Mouse (Mus musculus) naive thymus-derived CD4-positive, alpha-beta T cell, adult 2 months (primary cell): ENCODE measurements at regions not wholly inside any gene's neighbourhood (a gene's known extent, or its start where the extent isn't known, plus 50 kb on each side); places are given as distances from the start of the nearest gene placed in this dataset.

Experiments used
- DNase-seq: peaks from one replicate; pipeline ENCODE4 v3.0.0-alpha.2; 2011; ENCODE audit warnings: low read depth

DNA sequence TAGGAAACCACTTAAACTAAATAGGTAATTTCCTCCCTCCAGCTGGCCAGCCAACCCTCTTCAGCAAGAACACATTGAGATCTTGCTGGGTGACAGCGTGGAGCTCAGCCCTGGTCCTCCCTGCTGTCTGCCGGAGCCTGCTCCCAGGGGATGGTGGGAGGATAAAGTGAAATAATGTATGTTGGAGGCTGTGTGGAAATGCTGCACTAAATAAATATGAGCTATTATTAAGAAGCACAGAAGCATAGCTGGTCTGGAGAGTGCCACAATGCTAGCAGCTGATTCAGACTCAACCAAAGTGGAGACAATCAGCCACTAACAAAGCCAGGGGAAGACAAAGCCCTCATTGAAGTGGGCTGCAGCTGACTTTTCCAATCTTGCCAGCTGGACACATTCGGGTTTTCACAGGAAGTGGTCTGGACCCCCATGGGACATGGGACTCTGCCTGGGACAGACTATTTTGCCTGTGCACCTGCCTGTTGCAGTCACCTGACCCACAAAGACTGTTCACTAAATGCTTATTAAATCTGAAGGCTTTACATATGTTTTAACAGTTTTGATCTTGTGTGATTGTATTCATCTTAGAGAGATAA, 248.3 kb downstream of the Emp1 start:
- no peak for DNase-seq

DNA sequence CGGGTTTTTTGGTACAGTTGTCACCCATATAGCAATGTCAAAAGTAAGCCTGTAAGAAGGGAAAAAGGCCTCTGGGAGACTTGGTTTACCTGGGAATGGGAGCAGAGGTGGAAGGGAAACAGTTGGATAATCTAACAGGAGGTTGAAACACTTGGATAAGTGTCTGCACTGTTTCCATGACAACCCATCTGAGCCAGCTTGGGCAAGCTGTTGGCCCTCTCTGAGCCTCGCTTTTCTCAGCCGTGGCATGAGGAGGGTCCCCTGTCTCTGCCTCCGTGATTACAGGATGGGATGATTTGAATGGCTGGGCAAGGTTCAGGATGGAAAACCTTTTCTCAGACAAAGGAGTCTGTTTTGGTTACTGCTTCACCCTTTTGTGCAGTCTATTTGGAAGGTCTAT, 265.6 kb downstream of the Emp1 start:
- DNase-seq: no peak

DNA sequence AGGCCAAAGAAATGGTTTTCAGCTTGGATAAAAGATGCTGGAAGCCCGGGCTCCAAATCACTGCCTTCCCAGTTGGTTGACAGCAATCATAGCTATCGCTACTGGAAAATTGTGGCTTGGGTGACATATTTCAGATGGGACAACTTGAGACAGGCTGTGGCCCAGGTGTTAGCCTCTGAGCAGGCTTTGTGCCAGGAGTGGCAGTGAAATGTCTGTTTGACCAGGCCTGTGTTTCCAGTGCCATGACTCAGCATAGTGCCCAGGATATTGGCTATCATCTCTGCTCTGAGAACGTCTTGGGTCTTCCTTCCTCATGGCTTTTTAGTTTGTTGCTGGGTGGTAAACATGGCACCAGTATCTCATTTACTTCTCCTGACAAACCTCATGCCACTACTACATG, 266.9 kb downstream of the Emp1 start:
- no peak for DNase-seq

GRCm38 (mm10) chr6:135632671-135633070, 270.3 kb downstream of the Emp1 start:
- no peak for DNase-seq

- DNase-seq: no peak
Observed at GRCm38 (mm10) chr6:135636648-135637047, 274.3 kb downstream of the Emp1 start.

- DNase-seq: no peak
Observed at GRCm38 (mm10) chr6:135642711-135643110, 280.4 kb downstream of the Emp1 start.

DNA sequence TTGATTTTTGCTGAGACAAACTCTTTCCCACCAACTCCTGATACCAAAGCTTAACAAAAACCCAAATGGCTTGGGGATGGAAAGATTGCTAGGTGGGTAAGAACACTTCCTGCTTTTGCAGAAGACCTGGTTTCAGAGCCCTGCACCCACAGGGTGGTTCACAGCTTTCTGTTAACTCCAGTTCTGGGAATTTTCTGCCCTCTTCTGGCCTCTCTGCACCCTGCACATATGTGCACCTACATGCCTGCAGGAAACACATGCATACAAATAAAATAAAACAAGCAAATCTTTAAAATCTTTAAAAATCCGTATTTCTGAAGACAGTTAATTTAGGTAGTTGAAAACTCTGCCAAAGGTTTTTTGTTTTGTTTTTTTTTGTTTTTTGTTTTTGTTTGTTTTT, 283.8 kb downstream of the Emp1 start:
- no peak for DNase-seq

- no peak for DNase-seq
Observed at GRCm38 (mm10) chr6:135653002-135653401, 290.7 kb downstream of the Emp1 start.

DNA sequence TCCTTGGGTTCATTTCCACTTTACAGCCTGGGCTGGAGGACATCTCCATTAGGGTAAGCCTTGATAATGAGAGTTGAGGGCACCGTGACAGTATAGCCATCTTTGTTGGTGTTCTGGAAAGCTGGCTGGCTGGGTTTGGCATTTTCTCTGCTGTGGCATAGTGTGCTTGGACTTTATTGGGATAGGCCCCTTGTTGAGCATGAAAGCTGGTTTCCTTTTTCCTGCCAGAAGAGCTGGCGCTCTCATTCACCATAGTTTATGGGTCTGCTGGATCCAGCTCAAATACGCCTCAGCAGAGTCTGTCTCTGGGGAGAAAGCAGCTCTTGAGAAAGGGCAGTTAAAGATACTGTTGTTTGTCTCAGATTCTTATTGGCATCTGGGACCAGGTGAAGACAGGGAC, 300.0 kb downstream of the Emp1 start:
- no peak for DNase-seq

GRCm38 (mm10) chr6:135662801-135663537, 300.6 kb downstream of the Emp1 start:
- DNase-seq: no peak
